Comparison of ENCODE assay signal across 8 mouse cellular contexts in the genomic region with DNA sequence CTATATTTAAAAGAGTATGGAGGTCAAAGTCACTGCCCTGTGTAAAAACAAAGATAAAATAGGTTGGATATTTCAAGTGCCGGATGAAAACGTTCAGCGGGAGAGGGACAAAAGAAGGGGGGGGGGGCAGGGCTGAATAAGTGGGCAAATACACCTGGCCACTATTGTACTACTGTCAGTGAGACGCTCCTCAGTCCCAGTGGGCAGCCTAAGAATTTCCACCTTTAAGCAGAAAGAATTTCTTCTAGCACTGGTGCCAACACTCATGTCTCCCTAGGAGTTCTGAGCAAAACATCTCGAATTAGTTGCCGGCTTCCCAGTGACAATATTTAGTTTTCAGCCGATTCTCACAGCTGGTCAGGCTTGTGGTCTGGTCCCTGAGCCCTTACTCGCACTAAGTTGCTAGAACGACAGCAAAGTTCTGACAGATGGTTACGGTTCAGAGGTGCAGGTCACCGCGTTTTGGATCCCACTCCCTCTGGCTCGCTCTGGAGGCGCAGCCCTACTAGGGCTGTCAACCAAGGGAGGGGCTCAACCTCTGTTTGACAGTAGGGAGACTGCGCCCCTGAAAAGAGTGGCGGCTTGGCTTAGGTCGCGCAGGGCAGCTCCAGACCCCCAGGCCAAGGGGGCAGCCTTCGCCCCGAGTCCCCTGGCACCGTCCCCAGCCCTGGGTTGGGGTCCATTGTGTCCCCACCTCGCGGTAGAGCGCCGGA. TPM values are rescaled to one million over a fixed set of nuclear protein-coding genes. Genes with fewer than 3 reads are reported as not detected.
A peak's percentile ranks its signal among the peaks of the same experiment; 100 is the strongest.
DNase-seq lines count a peak whose midpoint lies in the region; ATAC-seq and TF ChIP-seq lines count a peak whose summit lies in the region.

No protein-coding gene starts in this region.

- peaks cover 6% of the 10 kb centered on the region; the same call in 1 of the 2 replicates for H3K4me1 ChIP-seq in lung, embryonic 15.5 days
- no peaks in the 10 kb centered on the region for H3K4me1 ChIP-seq in cortical plate, adult 2 months (ENCODE audit: control insufficient read depth, insufficient read depth, low read length)
- peaks cover 9% of the 10 kb centered on the region for H3K4me1 ChIP-seq in hindbrain, embryonic 15.5 days (replicated peaks)
- peaks cover 9% of the 10 kb centered on the region for H3K4me1 ChIP-seq in midbrain, embryonic 12.5 days

- peak overlapping the region; percentile 85 for H3K4me2 ChIP-seq in lung, embryonic 15.5 days
- H3K4me2 ChIP-seq in hindbrain, embryonic 15.5 days: peak overlapping the region; percentile 82
- peak overlapping the region; percentile 84 for H3K4me2 ChIP-seq in midbrain, embryonic 12.5 days (replicated peaks)

- H3K9me3 ChIP-seq in lung, embryonic 15.5 days: no peaks in the 10 kb centered on the region
- no peaks in the 10 kb centered on the region for H3K9me3 ChIP-seq in hindbrain, embryonic 15.5 days
- no peaks in the 10 kb centered on the region for H3K9me3 ChIP-seq in midbrain, embryonic 12.5 days

- no peak for TF ChIP-seq POLR2A in cortical plate, adult 2 months (IDR thresholded peaks at IDR 0.05; ENCODE audit: extremely low read depth, insufficient read depth, low read length)

- peak overlapping the region; percentile 85 for H3K9ac ChIP-seq in lung, embryonic 15.5 days
- H3K9ac ChIP-seq in hindbrain, embryonic 15.5 days: peak overlapping the region; percentile 91
- peak overlapping the region; percentile 90 for H3K9ac ChIP-seq in midbrain, embryonic 12.5 days (replicated peaks)

- TF ChIP-seq CTCF in cortical plate, adult 2 months (IDR thresholded peaks at IDR 0.05; ENCODE audit: extremely low read depth, insufficient read depth, low read length): no peak

- H3K4me3 ChIP-seq in lung, embryonic 15.5 days: peak overlapping the region; percentile 94
- peak overlapping the region; percentile 92 for H3K4me3 ChIP-seq in cortical plate, adult 2 months (ENCODE audit: insufficient read depth, low read length)
- peak overlapping the region; percentile 81 for H3K4me3 ChIP-seq in hindbrain, embryonic 15.5 days
- peak overlapping the region; percentile 89 for H3K4me3 ChIP-seq in midbrain, embryonic 12.5 days

- 3% methylated on average over 24 of the region's 25 CpGs for WGBS in lung, embryonic 15.5 days
- WGBS in hindbrain, embryonic 15.5 days: 7% methylated on average over 22 of the region's 25 CpGs
- 6% methylated on average over 25 of the region's 25 CpGs for WGBS in midbrain, embryonic 12.5 days

- peaks cover 10% of the 10 kb centered on the region; the same call in 1 of the 2 replicates for H3K36me3 ChIP-seq in lung, embryonic 15.5 days
- H3K36me3 ChIP-seq in hindbrain, embryonic 15.5 days: peaks cover 28% of the 10 kb centered on the region
- H3K36me3 ChIP-seq in midbrain, embryonic 12.5 days: peaks cover 7% of the 10 kb centered on the region; the same call in 1 of the 2 replicates

- no peaks in the 10 kb centered on the region for H3K27me3 ChIP-seq in lung, embryonic 15.5 days
- H3K27me3 ChIP-seq in hindbrain, embryonic 15.5 days: no peaks in the 10 kb centered on the region
- H3K27me3 ChIP-seq in midbrain, embryonic 12.5 days: no peaks in the 10 kb centered on the region

- H3K27ac ChIP-seq in lung, embryonic 15.5 days: peak overlapping the region; percentile 89
- peak overlapping the region; percentile 61 for H3K27ac ChIP-seq in cortical plate, adult 2 months (ENCODE audit: insufficient read depth, low read length)
- H3K27ac ChIP-seq in hindbrain, embryonic 15.5 days (replicated peaks): peak overlapping the region; percentile 87
- H3K27ac ChIP-seq in midbrain, embryonic 12.5 days (replicated peaks): peak overlapping the region; percentile 81

- DNase-seq in lung, postnatal 14 days: no peak
- DNase-seq in natural killer cell, adult 2 months (ENCODE audit: low spot score in 2 of 2): no peak
- no peak for DNase-seq in frontal cortex, adult 2 months (ENCODE audit: extremely low spot score in 1 of 2, low spot score in 1 of 2)
- no peak for DNase-seq in thymus, postnatal 25 days

- peak; percentile 82 for ATAC-seq in lung, embryonic 15.5 days (ENCODE audit: borderline replicate concordance, extremely low read depth, low FRiP score, low TSS enrichment)
- ATAC-seq in hindbrain, embryonic 15.5 days (ENCODE audit: low FRiP score, low read depth): peak; percentile 39; the same call in 1 of the 2 replicates
- peak; percentile 21 for ATAC-seq in midbrain, embryonic 12.5 days (ENCODE audit: low FRiP score, low read depth)

RNA-seq across cellular contexts. Expression of a gene that starts 0.5 kb away (rescaled TPM):
- polyA plus RNA-seq in lung, embryonic 15.5 days (2015; fragmentation: Nextera tagmentation; extraction: Ambion mirVana): 24.9 TPM in 2 replicates
- 40.2 and 45.0 TPM in 2 replicates for polyA plus RNA-seq in cortical plate, adult 2 months (2012; rRNA removed)
- 28.9 and 30.3 TPM in 2 replicates for polyA plus RNA-seq in hindbrain, embryonic 15.5 days (2015; fragmentation: Nextera tagmentation; extraction: Ambion mirVana)
- polyA plus RNA-seq in midbrain, embryonic 12.5 days (2016; fragmentation: Nextera tagmentation; extraction: Ambion mirVana): 38.6 and 39.4 TPM in 2 replicates
- 35.3 and 40.7 TPM in 2 replicates for polyA plus RNA-seq in frontal cortex, adult 2 months (2012; rRNA removed)

RNA-seq across cellular contexts. Expression of a gene that starts 59.4 kb away (rescaled TPM):
- polyA plus RNA-seq in lung, embryonic 15.5 days (2015; fragmentation: Nextera tagmentation; extraction: Ambion mirVana): 831 and 909 TPM in 2 replicates
- 254 and 275 TPM in 2 replicates for polyA plus RNA-seq in cortical plate, adult 2 months (2012; rRNA removed)
- polyA plus RNA-seq in hindbrain, embryonic 15.5 days (2015; fragmentation: Nextera tagmentation; extraction: Ambion mirVana): 592 and 671 TPM in 2 replicates
- 938 and 967 TPM in 2 replicates for polyA plus RNA-seq in midbrain, embryonic 12.5 days (2016; fragmentation: Nextera tagmentation; extraction: Ambion mirVana)
- polyA plus RNA-seq in frontal cortex, adult 2 months (2012; rRNA removed): 260 and 302 TPM in 2 replicates

RNA-seq across cellular contexts. Expression of a gene that starts 59.7 kb away (rescaled TPM):
- polyA plus RNA-seq in lung, embryonic 15.5 days (2015; fragmentation: Nextera tagmentation; extraction: Ambion mirVana): 126 and 129 TPM in 2 replicates
- 108 and 112 TPM in 2 replicates for polyA plus RNA-seq in cortical plate, adult 2 months (2012; rRNA removed)
- 140 and 153 TPM in 2 replicates for polyA plus RNA-seq in hindbrain, embryonic 15.5 days (2015; fragmentation: Nextera tagmentation; extraction: Ambion mirVana)
- 124 and 134 TPM in 2 replicates for polyA plus RNA-seq in midbrain, embryonic 12.5 days (2016; fragmentation: Nextera tagmentation; extraction: Ambion mirVana)
- 110 and 113 TPM in 2 replicates for polyA plus RNA-seq in frontal cortex, adult 2 months (2012; rRNA removed)

Comparison
In these comparisons a context has a peak if more than half of its experiments do, and no peak if none do; other contexts are left out.
1. ATAC-seq: peak in every context shown above with its lines; median percentile 82 in lung, embryonic 15.5 days; 39 in hindbrain, embryonic 15.5 days; 21 in midbrain, embryonic 12.5 days.